Mouse (Mus musculus): ENCODE measurements around the gene Tubgcp2.

DNA sequence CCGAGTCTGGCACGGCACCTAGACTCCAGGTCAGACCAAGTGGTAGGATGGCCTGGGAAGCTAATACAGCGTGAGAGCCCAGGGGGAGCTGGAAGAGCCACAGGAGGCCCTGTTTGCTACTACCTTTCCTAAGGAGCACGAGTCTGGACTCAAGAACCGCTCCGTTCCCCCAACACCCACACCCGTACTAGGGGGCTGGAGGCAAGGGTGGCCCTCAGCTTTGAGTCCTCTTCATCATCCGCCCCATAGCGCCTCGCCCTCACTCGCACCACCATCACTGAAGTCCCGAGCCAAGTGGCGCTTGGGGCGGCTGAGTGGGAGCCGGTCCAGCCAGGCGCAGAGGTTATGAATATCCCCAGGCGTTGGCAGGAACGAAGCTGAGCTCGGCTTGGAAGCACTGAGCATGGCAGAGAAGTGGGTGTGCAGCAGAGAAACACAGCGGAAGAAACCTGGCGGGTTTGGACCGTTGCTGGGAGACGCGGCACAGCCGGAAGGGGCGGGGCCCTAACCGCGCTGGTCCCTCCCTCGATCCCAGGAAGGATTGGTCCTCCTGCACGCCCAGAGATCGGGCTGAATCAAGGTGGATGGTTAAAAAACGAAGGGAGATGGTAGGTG lies 58.1 kb downstream of the Tubgcp2 start, which contains the start of gene 6430531B16Rik:
- 0 out of 2 replicates have a peak, but pooled peaks have one; percentile 50 for TF ChIP-seq POLR2A (IDR thresholded peaks at IDR 0.05; ENCODE audit: low read depth, low read length)
- no peak for TF ChIP-seq CTCF (IDR thresholded peaks at IDR 0.05; ENCODE audit: borderline replicate concordance, insufficient read depth, low read length)
